Mouse (Mus musculus): Measurements from ENCODE around the gene Cd300c2. TPM values are rescaled to one million over a fixed set of nuclear protein-coding genes. Genes with fewer than 3 reads are reported as not detected.

Cd300c2 gene
- total and polyA plus RNA-seq, 2 experiments, result 4.9 to 5.6 TPM

GRCm38 (mm10) chr11:115004070-115004469 is 2.4 kb upstream of the Cd300c2 start:
- H3K79me2 ChIP-seq (ENCODE audit: control insufficient read depth, insufficient read depth, low read length), result no peaks in the 10 kb centered on the region
- 75% methylated on average over 5 of the region's 5 CpGs for WGBS
- peak overlapping the region; percentile 51 for H3K27ac ChIP-seq (replicated peaks; ENCODE audit: insufficient read depth, low read depth, low read length)
- no peaks in the 10 kb centered on the region for H3K27me3 ChIP-seq (ENCODE audit: control insufficient read depth, insufficient read depth, low read length)
- peak; percentile 33 for DNase-seq (ENCODE audit: extremely low read depth, low read depth, low spot score)
- no peak overlapping the region for H3K4me3 ChIP-seq (ENCODE audit: insufficient read depth, low read depth, low read length)
- H3K4me1 ChIP-seq (ENCODE audit: control insufficient read depth, insufficient read depth, low read length), result no peaks in the 10 kb centered on the region
- no peak overlapping the region for H3K9ac ChIP-seq (ENCODE audit: low read depth, low read length)
- no peak for TF ChIP-seq CTCF (IDR thresholded peaks at IDR 0.05; ENCODE audit: low read depth, low read length)
- TF ChIP-seq POLR2A (IDR thresholded peaks at IDR 0.05; ENCODE audit: extremely low read depth, insufficient read depth, low read length), result no peak
- H3K36me3 ChIP-seq (ENCODE audit: control insufficient read depth, insufficient read depth, low read length), result no peaks in the 10 kb centered on the region

DNA sequence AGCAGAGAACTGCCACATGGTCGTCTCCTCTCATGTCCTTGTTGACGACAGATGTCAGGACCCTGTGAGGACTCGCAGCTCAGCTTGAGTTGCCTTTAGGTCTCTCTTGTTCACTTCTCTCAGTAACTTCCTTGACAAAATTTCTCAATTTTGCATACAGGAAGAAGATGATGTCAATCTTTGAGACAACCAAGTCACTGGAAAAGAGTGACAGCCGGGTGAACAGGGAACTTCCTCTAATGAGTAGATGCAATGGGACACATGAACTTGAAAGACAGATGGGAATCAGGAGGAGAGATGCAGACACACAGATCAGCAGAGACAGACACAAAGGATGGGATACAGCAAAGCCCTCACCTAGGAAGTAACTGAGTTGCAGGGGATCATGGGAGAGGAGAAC is 11.9 kb downstream of the Cd300c2 start, which contains the start of gene Cd300ld:
Cd300ld (minus strand) TSS at position 130 of the 400 bp plus-strand sequence.
- no peaks in the 10 kb centered on the region for H3K79me2 ChIP-seq (ENCODE audit: control insufficient read depth, insufficient read depth, low read length)
- no peaks in the 10 kb centered on the region for H3K4me1 ChIP-seq (ENCODE audit: control insufficient read depth, insufficient read depth, low read length)
- H3K27me3 ChIP-seq (ENCODE audit: control insufficient read depth, insufficient read depth, low read length), result no peaks in the 10 kb centered on the region
- H3K9ac ChIP-seq (ENCODE audit: low read depth, low read length), result no peak within 1 kb of the TSS
- no peak within 1 kb of the TSS for H3K27ac ChIP-seq (replicated peaks; ENCODE audit: insufficient read depth, low read depth, low read length)
- WGBS, result 74% methylated on average over 4 of the region's 4 CpGs
- H3K36me3 ChIP-seq (ENCODE audit: control insufficient read depth, insufficient read depth, low read length), result no peaks in the 10 kb centered on the region
- TF ChIP-seq CTCF (IDR thresholded peaks at IDR 0.05; ENCODE audit: low read depth, low read length) (no peak), POLR2A (IDR thresholded peaks at IDR 0.05; ENCODE audit: extremely low read depth, insufficient read depth, low read length) (no peak)
- DNase-seq (ENCODE audit: extremely low read depth, low read depth, low spot score), result peak; percentile 31
- H3K4me3 ChIP-seq (ENCODE audit: insufficient read depth, low read depth, low read length), result peak within 1 kb of the TSS; percentile 18

GRCm38 (mm10) chr11:114981866-114982265 is 19.8 kb downstream of the Cd300c2 start:
- H3K9ac ChIP-seq (ENCODE audit: low read depth, low read length), result no peak overlapping the region
- no peak for DNase-seq (ENCODE audit: extremely low read depth, low read depth, low spot score)
- no peaks in the 10 kb centered on the region for H3K4me1 ChIP-seq (ENCODE audit: control insufficient read depth, insufficient read depth, low read length)
- no peaks in the 10 kb centered on the region for H3K27me3 ChIP-seq (ENCODE audit: control insufficient read depth, insufficient read depth, low read length)
- no peak overlapping the region for H3K4me3 ChIP-seq (ENCODE audit: insufficient read depth, low read depth, low read length)
- no peaks in the 10 kb centered on the region for H3K79me2 ChIP-seq (ENCODE audit: control insufficient read depth, insufficient read depth, low read length)
- H3K36me3 ChIP-seq (ENCODE audit: control insufficient read depth, insufficient read depth, low read length), result no peaks in the 10 kb centered on the region
- no peak overlapping the region for H3K27ac ChIP-seq (replicated peaks; ENCODE audit: insufficient read depth, low read depth, low read length)
- TF ChIP-seq CTCF (IDR thresholded peaks at IDR 0.05; ENCODE audit: low read depth, low read length) (no peak), POLR2A (IDR thresholded peaks at IDR 0.05; ENCODE audit: extremely low read depth, insufficient read depth, low read length) (no peak)
- WGBS, result 64% methylated on average over 4 of the region's 4 CpGs

GRCm38 (mm10) chr11:114972726-114973125 is 29.0 kb downstream of the Cd300c2 start:
- Histone ChIP-seq H3K4me1 (ENCODE audit: control insufficient read depth, insufficient read depth, low read length) (no peaks in the 10 kb centered on the region), H3K4me3 (ENCODE audit: insufficient read depth, low read depth, low read length) (no peak overlapping the region), H3K27ac (replicated peaks; ENCODE audit: insufficient read depth, low read depth, low read length) (no peak overlapping the region), H3K9ac (ENCODE audit: low read depth, low read length) (no peak overlapping the region), H3K36me3 (ENCODE audit: control insufficient read depth, insufficient read depth, low read length) (no peaks in the 10 kb centered on the region), H3K79me2 (ENCODE audit: control insufficient read depth, insufficient read depth, low read length) (no peaks in the 10 kb centered on the region), H3K27me3 (ENCODE audit: control insufficient read depth, insufficient read depth, low read length) (no peaks in the 10 kb centered on the region)
- 81% methylated on average over 10 of the region's 10 CpGs for WGBS
- DNase-seq (ENCODE audit: extremely low read depth, low read depth, low spot score), result no peak
- TF ChIP-seq CTCF (IDR thresholded peaks at IDR 0.05; ENCODE audit: low read depth, low read length) (no peak), POLR2A (IDR thresholded peaks at IDR 0.05; ENCODE audit: extremely low read depth, insufficient read depth, low read length) (no peak)

DNA sequence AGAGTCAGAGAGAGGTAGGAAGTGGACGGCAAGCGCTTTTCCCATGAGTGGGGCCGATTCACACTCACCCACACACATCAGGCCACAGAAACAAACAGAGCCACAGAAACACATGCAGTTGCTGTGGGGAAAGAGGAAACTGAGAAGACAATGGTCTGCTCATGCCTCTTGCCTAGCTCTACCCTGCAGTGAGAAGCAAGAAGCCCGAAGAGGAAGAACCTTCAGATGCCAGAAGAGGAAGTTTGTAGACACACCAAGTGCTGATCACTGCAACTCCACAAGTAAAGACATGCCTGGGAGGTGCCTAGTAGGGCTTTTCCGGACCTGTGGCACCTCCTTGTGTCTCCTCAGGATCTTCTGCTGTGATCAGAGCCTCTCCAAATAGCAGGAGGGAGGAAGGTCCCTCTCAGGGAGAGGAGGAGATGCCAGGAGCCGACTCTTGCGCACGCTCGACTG is 32.9 kb downstream of the Cd300c2 start, which contains the start of gene Cd300c:
Cd300c (minus strand) TSS at position 406 of the 456 bp plus-strand sequence.
- Histone ChIP-seq H3K79me2 (ENCODE audit: control insufficient read depth, insufficient read depth, low read length) (no peaks in the 10 kb centered on the region), H3K27me3 (ENCODE audit: control insufficient read depth, insufficient read depth, low read length) (no peaks in the 10 kb centered on the region), H3K4me3 (ENCODE audit: insufficient read depth, low read depth, low read length) (no peak within 1 kb of the TSS), H3K9ac (ENCODE audit: low read depth, low read length) (no peak within 1 kb of the TSS), H3K36me3 (ENCODE audit: control insufficient read depth, insufficient read depth, low read length) (no peaks in the 10 kb centered on the region), H3K4me1 (ENCODE audit: control insufficient read depth, insufficient read depth, low read length) (no peaks in the 10 kb centered on the region), H3K27ac (replicated peaks; ENCODE audit: insufficient read depth, low read depth, low read length) (peak within 1 kb of the TSS; percentile 41; the same call in 1 of the 2 replicates)
- DNase-seq (ENCODE audit: extremely low read depth, low read depth, low spot score), result peak; percentile 26
- WGBS, result 87% methylated on average over 9 of the region's 9 CpGs
- TF ChIP-seq CTCF (IDR thresholded peaks at IDR 0.05; ENCODE audit: low read depth, low read length), result no peak
- no peak for TF ChIP-seq POLR2A (IDR thresholded peaks at IDR 0.05; ENCODE audit: extremely low read depth, insufficient read depth, low read length)

DNA sequence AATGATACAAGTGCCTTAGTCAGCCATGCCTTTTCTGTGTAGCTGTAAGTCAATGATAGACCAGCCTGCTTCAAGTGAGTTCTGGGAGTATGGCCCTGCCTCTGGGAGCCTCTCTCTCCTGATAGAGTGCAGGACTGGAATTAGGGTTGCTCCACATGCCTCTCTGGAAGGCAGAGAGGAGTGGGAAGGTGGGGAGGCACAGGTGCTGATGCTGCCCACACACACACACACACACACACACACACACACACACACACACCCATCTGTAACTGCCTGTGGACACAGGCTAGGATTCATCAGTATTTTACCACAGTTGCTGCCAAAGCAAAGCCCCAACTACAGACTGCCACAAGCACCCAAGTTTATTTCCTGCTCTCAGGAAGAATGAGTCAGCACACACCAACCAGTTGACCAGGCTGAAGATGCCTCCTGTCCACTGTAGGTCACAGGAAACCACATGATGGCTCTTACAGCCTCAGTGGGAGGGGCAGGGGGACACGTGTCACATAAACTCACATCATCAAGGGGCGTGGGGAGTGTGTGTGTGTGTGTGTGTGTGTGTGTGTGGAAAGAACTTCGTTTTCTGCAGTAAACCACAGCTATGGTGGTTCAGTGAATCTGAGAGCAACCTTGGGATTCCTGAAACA is 36.4 kb downstream of the Cd300c2 start:
- Histone ChIP-seq H3K27ac (replicated peaks; ENCODE audit: insufficient read depth, low read depth, low read length) (no peak overlapping the region), H3K79me2 (ENCODE audit: control insufficient read depth, insufficient read depth, low read length) (no peaks in the 10 kb centered on the region), H3K4me3 (ENCODE audit: insufficient read depth, low read depth, low read length) (no peak overlapping the region), H3K4me1 (ENCODE audit: control insufficient read depth, insufficient read depth, low read length) (no peaks in the 10 kb centered on the region), H3K36me3 (ENCODE audit: control insufficient read depth, insufficient read depth, low read length) (no peaks in the 10 kb centered on the region), H3K27me3 (ENCODE audit: control insufficient read depth, insufficient read depth, low read length) (no peaks in the 10 kb centered on the region), H3K9ac (ENCODE audit: low read depth, low read length) (no peak overlapping the region)
- 61% methylated on average over 3 of the region's 3 CpGs for WGBS
- no peak for TF ChIP-seq POLR2A (IDR thresholded peaks at IDR 0.05; ENCODE audit: extremely low read depth, insufficient read depth, low read length)
- no peak for TF ChIP-seq CTCF (IDR thresholded peaks at IDR 0.05; ENCODE audit: low read depth, low read length)
- DNase-seq (ENCODE audit: extremely low read depth, low read depth, low spot score), result peak; percentile 33

Measured in liver, adult 2 months (tissue).